Mouse (Mus musculus) liver, embryonic 15.5 days (tissue): ENCODE measurements around the gene Usp7. TPM values are rescaled to one million over a fixed set of nuclear protein-coding genes. Genes with fewer than 3 reads are reported as not detected.
"Not testable (repeated sequence)": the region's sequence is repeated elsewhere in the genome, so short reads cannot be mapped to it uniquely, and the experiment has no call there.

Experiments
- ATAC-seq: fragments of 200-750 bp; cut with Nextera tagmentation; 2 replicates; pipeline ENCODE4 v1.8.0; 2017; ENCODE audit warnings: moderate number of reproducible peaks, mild to moderate bottlenecking, moderate library complexity; ENCODE audit not compliant: insufficient read depth
- H3K27ac ChIP-seq: fragments of 300-500 bp; sonication (generic); replicated peaks from 2 replicates; pipeline ENCODE4 v1.5.1; 2015; ENCODE audit warnings: mild to moderate bottlenecking, inconsistent platforms
- H3K27me3 ChIP-seq: fragments of 300-500 bp; sonication (generic); 2 replicates; pipeline ENCODE4 v1.6.1; 2015; ENCODE audit warnings: mild to moderate bottlenecking, inconsistent platforms
- H3K36me3 ChIP-seq: fragments of 300-500 bp; sonication (generic); replicated peaks from 2 replicates; pipeline ENCODE4 v1.6.1; 2015; ENCODE audit warnings: moderate library complexity, mild to moderate bottlenecking, inconsistent platforms
- H3K4me1 ChIP-seq: fragments of 300-500 bp; sonication (generic); replicated peaks from 2 replicates; pipeline ENCODE4 v1.6.1; 2015; ENCODE audit warnings: inconsistent platforms
- H3K4me2 ChIP-seq: fragments of 300-500 bp; sonication (generic); 2 replicates; pipeline ENCODE4 v1.6.1; 2015; ENCODE audit warnings: moderate library complexity, mild to moderate bottlenecking, inconsistent platforms
- H3K4me3 ChIP-seq: fragments of 300-500 bp; sonication (generic); replicated peaks from 2 replicates; pipeline ENCODE4 v1.5.1; 2015; ENCODE audit warnings: mild to moderate bottlenecking, inconsistent platforms
- H3K9ac ChIP-seq: fragments of 300-500 bp; sonication (generic); 2 replicates; pipeline ENCODE4 v1.6.1; 2015; ENCODE audit warnings: moderate library complexity, mild to moderate bottlenecking, inconsistent platforms
- H3K9me3 ChIP-seq: fragments of 300-500 bp; sonication (generic); replicated peaks from 2 replicates; pipeline ENCODE4 v1.6.1; 2016; ENCODE audit warnings: inconsistent platforms
- WGBS: fragments of 180-500 bp; shearing (Covaris S2); methylation state at CpG from one replicate; pipeline ENCODE4 v1.1.7; 2015; ENCODE audit warnings: mixed read lengths; ENCODE audit not compliant: insufficient replicate concordance; 5-methylcytosine and 5-hydroxymethylcytosine counted together
- polyA plus RNA-seq: library from polyadenylated mRNA; unstranded; fragments of >200 nt; fragmentation: Nextera tagmentation; extraction: Ambion mirVana; gene quantifications from 2 replicates; pipeline ENCODE4 v1.2.1, GENCODE M21; 2015

The Usp7 gene
- polyA plus RNA-seq, 1 experiment from 2014 or later: 24.4 TPM

DNA sequence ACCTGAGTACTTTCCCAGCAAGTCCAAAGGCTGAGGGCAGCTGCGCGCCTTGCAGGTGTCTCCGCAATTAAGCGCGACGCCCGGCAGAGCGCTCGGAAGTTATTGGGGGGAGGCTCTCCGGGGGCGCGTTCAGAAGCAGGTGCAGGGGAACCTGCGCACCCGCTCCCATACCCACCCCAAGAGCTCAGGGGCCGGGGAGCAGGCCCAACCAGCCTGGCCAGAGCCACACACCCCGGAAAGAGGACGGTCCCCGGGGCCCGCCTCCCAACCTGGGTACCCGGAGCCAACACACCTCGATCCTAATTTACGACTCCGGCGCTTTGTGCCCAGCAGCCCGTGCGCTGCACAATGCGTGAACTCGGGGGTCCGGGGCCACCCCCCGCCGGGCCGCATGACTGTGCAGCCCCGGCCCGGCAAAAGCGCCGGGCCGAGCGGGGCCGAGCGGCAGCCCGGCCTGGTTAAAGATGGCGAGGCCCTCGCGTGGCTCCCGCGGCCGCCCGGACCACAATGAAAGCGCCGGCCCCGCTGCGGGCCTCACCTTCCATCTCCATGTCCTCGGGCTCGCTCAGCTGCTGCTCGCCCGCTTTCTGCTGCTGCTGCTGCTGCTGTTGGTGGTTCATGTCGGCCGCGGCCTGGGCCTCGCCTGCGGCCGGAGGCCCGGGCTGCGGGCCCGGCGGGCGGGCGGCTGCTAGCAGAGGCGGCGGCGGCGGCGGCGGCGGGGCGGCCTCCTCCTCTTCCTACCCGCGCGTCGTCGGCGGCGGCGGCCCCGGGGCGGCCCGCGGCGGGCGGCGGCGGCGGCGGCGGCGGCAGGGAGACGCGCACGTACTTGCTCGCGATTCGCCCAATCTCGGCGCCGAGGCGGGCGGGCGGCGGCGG lies 54.2 kb downstream of the Usp7 start:
- Histone ChIP-seq H3K9ac (peak overlapping the region; percentile 100), H3K9me3 (no peaks in the 10 kb centered on the region), H3K4me3 (peak overlapping the region; percentile 78), H3K4me2 (peak overlapping the region; percentile 82), H3K4me1 (peaks cover 79% of the 10 kb centered on the region), H3K27me3 (no peaks in the 10 kb centered on the region), H3K36me3 (peaks cover 24% of the 10 kb centered on the region), H3K27ac (peak overlapping the region; percentile 98)
- WGBS: under 1% methylated on average over 78 of the region's 110 CpGs
- ATAC-seq: peak; percentile 6; the same call in 1 of the 2 replicates

DNA sequence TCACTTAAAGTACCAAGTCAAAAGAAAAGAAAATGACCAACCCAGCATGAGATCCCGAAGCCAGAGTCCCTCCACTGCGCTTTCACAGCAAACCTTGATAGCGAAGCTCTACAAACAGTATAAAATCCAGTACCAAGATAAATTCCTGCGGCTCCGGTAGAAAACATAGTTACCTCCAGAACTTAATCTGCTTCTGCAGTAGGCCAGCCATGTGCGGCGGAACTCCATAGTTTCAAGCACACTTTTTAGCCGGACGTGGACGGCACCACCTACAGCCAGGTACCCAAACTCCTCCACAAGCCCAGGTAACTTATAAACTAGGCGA lies 54.8 kb downstream of the Usp7 start:
- no peaks in the 10 kb centered on the region for H3K27me3 ChIP-seq
- no peaks in the 10 kb centered on the region for H3K9me3 ChIP-seq
- H3K4me3 ChIP-seq: peak overlapping the region; percentile 78
- peak overlapping the region; percentile 100 for H3K9ac ChIP-seq
- H3K4me2 ChIP-seq: peak overlapping the region; percentile 82
- H3K27ac ChIP-seq: peak overlapping the region; percentile 98
- peaks cover 29% of the 10 kb centered on the region for H3K36me3 ChIP-seq
- no peak for ATAC-seq
- WGBS: under 1% methylated on average over 11 of the region's 11 CpGs
- H3K4me1 ChIP-seq: peaks cover 78% of the 10 kb centered on the region

DNA sequence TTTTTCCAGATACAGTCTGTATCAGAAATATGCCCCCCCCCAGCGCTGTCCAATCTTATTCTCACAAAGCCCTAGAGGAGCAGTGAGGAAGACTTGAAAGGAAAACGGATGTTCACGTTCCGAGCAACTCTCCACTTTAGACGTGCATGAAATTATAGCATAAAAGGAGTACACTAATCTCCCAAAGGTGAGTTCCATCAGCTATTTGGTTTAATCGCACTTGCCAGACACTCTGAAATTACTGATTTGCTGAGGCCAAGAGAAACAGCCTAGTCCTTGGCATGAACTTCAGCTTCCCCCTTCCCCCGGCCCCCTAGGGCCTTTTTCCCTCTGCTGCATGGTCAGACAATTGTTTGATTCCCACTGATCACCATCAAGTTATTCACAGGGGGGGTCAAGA lies 55.4 kb downstream of the Usp7 start:
- Histone ChIP-seq H3K9ac (peak overlapping the region; percentile 100), H3K4me2 (peak overlapping the region; percentile 82), H3K4me1 (peaks cover 81% of the 10 kb centered on the region), H3K27me3 (no peaks in the 10 kb centered on the region), H3K36me3 (peaks cover 34% of the 10 kb centered on the region), H3K9me3 (no peaks in the 10 kb centered on the region), H3K4me3 (peak overlapping the region; percentile 78), H3K27ac (peak overlapping the region; percentile 98)
- 3% methylated on average over 7 of the region's 7 CpGs for WGBS
- no peak for ATAC-seq

DNA sequence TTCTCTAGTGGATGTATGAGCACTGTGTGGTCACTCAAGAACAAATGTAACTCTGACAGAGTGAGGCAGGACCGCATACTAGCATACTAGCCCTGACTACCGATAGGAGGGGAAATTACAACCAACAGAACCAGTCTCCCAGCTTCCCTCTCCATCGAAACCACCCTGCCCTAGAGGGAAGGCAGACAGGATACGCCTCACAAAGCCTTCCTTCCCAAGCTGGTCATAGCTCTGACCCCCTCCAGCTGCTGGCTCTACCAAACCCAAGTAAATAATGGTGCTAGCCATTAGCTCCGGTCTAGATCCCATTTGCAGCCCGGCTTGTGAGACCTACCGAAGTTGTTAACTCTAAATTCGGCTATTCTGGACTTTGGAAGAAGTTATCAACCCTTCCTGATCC lies 56.1 kb downstream of the Usp7 start:
- peak overlapping the region; percentile 100 for H3K9ac ChIP-seq
- peaks cover 41% of the 10 kb centered on the region for H3K36me3 ChIP-seq
- WGBS: 9% methylated on average over 8 of the region's 8 CpGs
- peaks cover 81% of the 10 kb centered on the region for H3K4me1 ChIP-seq
- no peaks in the 10 kb centered on the region for H3K27me3 ChIP-seq
- peak overlapping the region; percentile 98 for H3K27ac ChIP-seq
- H3K9me3 ChIP-seq: no peaks in the 10 kb centered on the region
- peak overlapping the region; percentile 78 for H3K4me3 ChIP-seq
- no peak for ATAC-seq
- H3K4me2 ChIP-seq: peak overlapping the region; percentile 82

GRCm38 (mm10) chr16:8734693-8735092 lies 57.4 kb downstream of the Usp7 start:
- H3K4me1 ChIP-seq: peaks cover 81% of the 10 kb centered on the region
- no peak for ATAC-seq
- H3K36me3 ChIP-seq: peaks cover 51% of the 10 kb centered on the region
- peak overlapping the region; percentile 98 for H3K27ac ChIP-seq
- H3K27me3 ChIP-seq: no peaks in the 10 kb centered on the region
- H3K9me3 ChIP-seq: no peaks in the 10 kb centered on the region
- peak overlapping the region; percentile 100 for H3K9ac ChIP-seq
- H3K4me3 ChIP-seq: peak overlapping the region; percentile 78
- WGBS: 67% methylated on average over 4 of the region's 4 CpGs
- H3K4me2 ChIP-seq: peak overlapping the region; percentile 82

DNA sequence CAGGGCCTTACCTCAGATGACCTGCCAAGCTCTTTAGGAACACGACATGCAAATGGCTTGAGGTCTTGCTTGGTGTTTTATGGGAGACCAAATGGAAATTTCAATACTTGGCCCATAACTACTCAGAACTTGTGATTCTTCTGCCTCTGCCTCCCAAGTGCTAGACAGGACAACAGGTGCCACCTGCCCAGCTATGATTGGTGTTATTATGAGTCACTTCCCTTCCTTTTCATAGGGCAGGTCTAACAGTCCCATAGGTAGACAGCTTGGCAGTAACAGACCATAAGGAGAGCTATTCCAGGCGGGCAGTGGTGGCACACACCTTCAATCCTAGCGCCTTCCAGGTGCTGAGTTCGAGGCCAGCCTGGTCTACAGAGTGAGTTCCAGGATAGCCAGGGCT lies 58.5 kb downstream of the Usp7 start:
- Histone ChIP-seq H3K9ac (no peak overlapping the region; the same call in 1 of the 2 replicates), H3K36me3 (peaks cover 62% of the 10 kb centered on the region), H3K4me1 (peaks cover 84% of the 10 kb centered on the region), H3K4me2 (peak overlapping the region; percentile 82), H3K4me3 (peak overlapping the region; percentile 78), H3K27me3 (no peaks in the 10 kb centered on the region), H3K9me3 (no peaks in the 10 kb centered on the region), H3K27ac (peak overlapping the region; percentile 98)
- ATAC-seq: no peak
- 83% methylated on average over 4 of the region's 4 CpGs for WGBS

GRCm38 (mm10) chr16:8732450-8732849 lies 59.7 kb downstream of the Usp7 start:
- WGBS: 85% methylated on average over 3 of the region's 4 CpGs
- not testable (repeated sequence) for H3K9ac ChIP-seq, H3K4me2 ChIP-seq, ATAC-seq, H3K4me3 ChIP-seq, H3K27me3 ChIP-seq, H3K9me3 ChIP-seq
- peak overlapping the region; percentile 98; the same call in 1 of the 2 replicates for H3K27ac ChIP-seq
- peaks cover 92% of the 10 kb centered on the region for H3K4me1 ChIP-seq
- H3K36me3 ChIP-seq: peaks cover 70% of the 10 kb centered on the region

DNA sequence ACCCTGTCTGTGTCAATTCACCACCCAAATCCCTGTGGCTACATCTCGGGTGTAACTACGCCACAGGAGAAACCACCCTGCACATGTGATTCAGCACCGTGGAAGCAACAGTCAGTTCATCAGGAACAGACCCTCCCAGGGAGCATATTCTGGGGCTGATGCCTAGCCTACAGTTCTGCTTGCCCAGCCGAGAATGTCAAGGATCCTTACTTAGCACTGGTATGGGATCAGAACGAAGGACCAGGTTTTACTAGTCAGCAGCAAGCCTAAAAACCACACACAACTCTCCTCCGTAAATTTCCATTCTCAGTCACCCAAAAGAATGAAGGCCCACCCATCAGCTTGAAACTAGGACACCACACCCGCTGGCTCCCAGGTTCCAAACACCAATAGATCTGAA lies 60.5 kb downstream of the Usp7 start:
- 0 out of 2 replicates have a peak overlapping the region, but pooled peaks have one; percentile 9 for H3K4me3 ChIP-seq
- 63% methylated on average over 7 of the region's 7 CpGs for WGBS
- peak overlapping the region; percentile 20; the same call in 1 of the 2 replicates for H3K9ac ChIP-seq
- ATAC-seq: no peak
- peak overlapping the region; percentile 32 for H3K4me2 ChIP-seq
- H3K27ac ChIP-seq: peak overlapping the region; percentile 61
- peaks cover 71% of the 10 kb centered on the region for H3K36me3 ChIP-seq
- no peaks in the 10 kb centered on the region for H3K27me3 ChIP-seq
- H3K4me1 ChIP-seq: peaks cover 91% of the 10 kb centered on the region
- H3K9me3 ChIP-seq: no peaks in the 10 kb centered on the region

DNA sequence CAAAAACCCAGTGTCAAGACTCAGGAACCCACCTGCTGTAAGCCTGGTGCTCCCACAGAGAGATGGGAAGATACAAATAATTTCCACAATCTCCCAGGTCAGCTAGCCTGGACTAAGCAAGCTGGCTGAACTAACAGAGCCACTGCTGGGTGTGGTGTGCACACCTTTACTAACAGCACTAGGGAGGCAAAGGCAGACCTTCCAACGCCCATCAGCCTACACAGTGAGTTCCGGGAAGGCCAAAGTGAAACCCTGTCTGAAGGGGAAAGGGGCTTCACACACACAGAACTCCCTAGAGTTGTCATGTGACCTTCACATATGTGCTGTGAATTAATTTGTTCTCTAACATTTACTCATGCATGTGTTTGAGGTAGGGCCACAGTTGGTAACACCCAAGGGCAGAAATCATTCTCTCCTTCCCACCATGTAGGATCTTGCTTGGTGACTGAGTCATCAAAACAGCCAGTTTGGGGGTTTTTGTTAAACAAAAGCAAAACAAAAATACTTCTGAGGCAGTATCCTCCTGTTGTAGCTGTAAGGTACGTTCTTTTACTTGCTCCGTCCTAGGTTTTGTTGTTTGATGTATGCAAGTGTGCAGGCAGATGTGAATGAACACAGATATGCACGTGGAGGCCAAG lies 63.9 kb downstream of the Usp7 start:
- 80% methylated on average over 5 of the region's 5 CpGs for WGBS
- Histone ChIP-seq H3K9me3 (no peaks in the 10 kb centered on the region), H3K4me3 (no peak overlapping the region), H3K27ac (peak overlapping the region; percentile 43; the same call in 1 of the 2 replicates), H3K27me3 (no peaks in the 10 kb centered on the region), H3K4me2 (peak overlapping the region; percentile 12; the same call in 1 of the 2 replicates), H3K36me3 (peaks cover 73% of the 10 kb centered on the region), H3K9ac (no peak overlapping the region), H3K4me1 (peaks cover 89% of the 10 kb centered on the region)
- ATAC-seq: no peak

- Histone ChIP-seq H3K4me1 (peaks cover 87% of the 10 kb centered on the region), H3K27ac (0 out of 2 replicates have a peak overlapping the region, but pooled peaks have one; percentile 10), H3K27me3 (no peaks in the 10 kb centered on the region), H3K9ac (no peak overlapping the region), H3K4me2 (no peak overlapping the region), H3K36me3 (peaks cover 65% of the 10 kb centered on the region), H3K4me3 (no peak overlapping the region), H3K9me3 (no peaks in the 10 kb centered on the region)
- no peak for ATAC-seq
- WGBS: 83% methylated on average over 2 of the region's 2 CpGs
Measured at GRCm38 (mm10) chr16:8725807-8726206, 66.3 kb downstream of the Usp7 start.

DNA sequence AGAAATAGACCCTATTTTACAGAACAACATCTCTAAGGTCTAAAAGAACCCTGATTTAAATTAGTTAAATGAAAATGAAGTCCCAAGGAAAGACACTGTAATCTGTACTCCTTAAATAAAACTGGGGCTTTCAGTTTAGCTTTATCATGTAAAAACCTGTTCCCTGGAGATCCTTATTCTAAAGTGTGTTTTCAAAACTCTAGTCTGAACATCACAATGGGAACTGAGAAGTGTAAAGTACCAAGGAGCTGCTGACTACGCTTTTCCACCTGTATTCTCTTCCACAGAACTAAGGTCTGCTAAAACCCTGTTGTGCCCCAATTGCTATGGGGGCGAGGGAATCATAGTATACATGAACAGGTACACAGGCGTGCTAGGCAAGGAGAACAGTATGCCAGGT lies 68.1 kb downstream of the Usp7 start:
- Histone ChIP-seq H3K27ac (peak overlapping the region; percentile 51; the same call in 1 of the 2 replicates), H3K9me3 (no peaks in the 10 kb centered on the region), H3K27me3 (no peaks in the 10 kb centered on the region), H3K9ac (no peak overlapping the region), H3K4me2 (no peak overlapping the region), H3K36me3 (peaks cover 58% of the 10 kb centered on the region), H3K4me1 (peaks cover 87% of the 10 kb centered on the region), H3K4me3 (no peak overlapping the region)
- no peak for ATAC-seq
- 84% methylated on average over 3 of the region's 3 CpGs for WGBS
